Mouse (Mus musculus) liver, embryonic 11.5 days (tissue): ENCODE data around the gene Bicral. TPM values are rescaled to one million over a fixed set of nuclear protein-coding genes. Genes with fewer than 3 reads are reported as not detected.

Experiments used
- ATAC-seq: fragments of 200-750 bp; cut with Nextera tagmentation; replicated peaks from 2 replicates; pipeline ENCODE4 v1.8.0; 2017; ENCODE audit warnings: moderate number of reproducible peaks, mild to moderate bottlenecking, moderate TSS enrichment, moderate library complexity; ENCODE audit not compliant: low FRiP score
- DNase-seq: peaks from one replicate; pipeline ENCODE4 v3.0.0-alpha.2; 2017; ENCODE audit warnings: low spot score
- H3K27ac ChIP-seq: fragments of 300-500 bp; sonication (generic); 2 replicates; pipeline ENCODE4 v1.5.1; 2014; ENCODE audit warnings: mild to moderate bottlenecking, low read depth, low read length, control low read depth
- H3K27me3 ChIP-seq: fragments of 300-500 bp; sonication (generic); replicated peaks from 2 replicates; pipeline ENCODE4 v1.6.1; 2014; ENCODE audit warnings: low read length, mixed read lengths; ENCODE audit not compliant: control insufficient read depth, insufficient read depth
- H3K36me3 ChIP-seq: fragments of 300-500 bp; sonication (generic); 2 replicates; pipeline ENCODE4 v1.6.1; 2014; ENCODE audit warnings: mild to moderate bottlenecking, low read length, moderate library complexity, mixed read lengths; ENCODE audit not compliant: control insufficient read depth, insufficient read depth
- H3K4me1 ChIP-seq: fragments of 300-500 bp; sonication (generic); replicated peaks from 2 replicates; pipeline ENCODE4 v1.6.1; 2014; ENCODE audit warnings: low read length, mixed read lengths; ENCODE audit not compliant: control insufficient read depth, insufficient read depth
- H3K4me2 ChIP-seq: fragments of 300-500 bp; sonication (generic); 2 replicates; pipeline ENCODE4 v1.6.1; 2014; ENCODE audit warnings: mild to moderate bottlenecking, control low read depth, moderate library complexity
- H3K4me3 ChIP-seq: fragments of 300-500 bp; sonication (generic); 2 replicates; pipeline ENCODE4 v1.5.1; 2014; ENCODE audit warnings: low read depth, low read length, control low read depth
- H3K9ac ChIP-seq: fragments of 300-500 bp; sonication (generic); 2 replicates; pipeline ENCODE4 v1.6.1; 2014; ENCODE audit warnings: low read depth, low read length, control low read depth
- H3K9me3 ChIP-seq: fragments of 300-500 bp; sonication (generic); 2 replicates; pipeline ENCODE4 v1.6.1; 2016; ENCODE audit warnings: low read length, inconsistent platforms, mixed read lengths; ENCODE audit not compliant: control insufficient read depth
- WGBS: fragments of 180-500 bp; shearing (Covaris S2); extraction: QIAGEN DNeasy Blood & Tissue Kit; methylation state at CpG from one replicate; pipeline ENCODE4 v1.1.7; 2014; 5-methylcytosine and 5-hydroxymethylcytosine counted together
- polyA plus RNA-seq: library from polyadenylated mRNA; unstranded; fragments of >200 nt; fragmentation: Nextera tagmentation; extraction: Ambion mirVana; gene quantifications from 2 replicates; pipeline ENCODE4 v1.2.1, GENCODE M21; 2014

Bicral gene
- polyA plus RNA-seq, 1 experiment from 2014 or later: 6.3 TPM

- no peaks in the 10 kb centered on the region for H3K9me3 ChIP-seq
- H3K9ac ChIP-seq: peak overlapping the region; percentile 85
- H3K36me3 ChIP-seq: peaks cover 7% of the 10 kb centered on the region; the same call in 1 of the 2 replicates
- H3K27me3 ChIP-seq: no peaks in the 10 kb centered on the region
- ATAC-seq: no peak
- 22% methylated on average over 16 of the region's 16 CpGs for WGBS
- peak overlapping the region; percentile 85 for H3K27ac ChIP-seq
- DNase-seq: no peak
- peak overlapping the region; percentile 81 for H3K4me3 ChIP-seq
- peak overlapping the region; percentile 90 for H3K4me2 ChIP-seq
- peaks cover 12% of the 10 kb centered on the region; the same call in 1 of the 2 replicates for H3K4me1 ChIP-seq
These were observed 107.1 kb downstream of the Bicral start for GRCm38 (mm10) chr17:46751056-46751793.

- Histone ChIP-seq H3K9ac (peak overlapping the region; percentile 85), H3K27ac (peak overlapping the region; percentile 85; the same call in 1 of the 2 replicates), H3K4me2 (peak overlapping the region; percentile 90), H3K36me3 (peaks cover 11% of the 10 kb centered on the region; the same call in 1 of the 2 replicates), H3K4me1 (peaks cover 12% of the 10 kb centered on the region; the same call in 1 of the 2 replicates), H3K27me3 (no peaks in the 10 kb centered on the region), H3K4me3 (peak overlapping the region; percentile 81), H3K9me3 (no peaks in the 10 kb centered on the region)
- ATAC-seq (no peak), DNase-seq (no peak)
- 81% methylated on average over 4 of the region's 4 CpGs for WGBS
These were observed 107.7 kb downstream of the Bicral start for GRCm38 (mm10) chr17:46750580-46750979.

- Histone ChIP-seq H3K4me2 (no peak overlapping the region), H3K36me3 (peaks cover 13% of the 10 kb centered on the region; the same call in 1 of the 2 replicates), H3K4me3 (no peak overlapping the region), H3K9ac (no peak overlapping the region), H3K27ac (no peak overlapping the region), H3K27me3 (no peaks in the 10 kb centered on the region), H3K9me3 (no peaks in the 10 kb centered on the region), H3K4me1 (peaks cover 12% of the 10 kb centered on the region; the same call in 1 of the 2 replicates)
- 92% methylated on average over 5 of the region's 5 CpGs for WGBS
- ATAC-seq (no peak), DNase-seq (no peak)
These were observed 109.0 kb downstream of the Bicral start for GRCm38 (mm10) chr17:46749282-46749681.

Other genes with a start within 250 kb of the Bicral start
- 24.5 and 24.7 TPM in 2 replicates for gene Ptk7, start 229.0 kb downstream of the Bicral start, polyA plus RNA-seq
- 10.8 and 12.3 TPM in 2 replicates for gene Klc4, start 212.5 kb downstream of the Bicral start, polyA plus RNA-seq
- 151 and 165 TPM in 2 replicates for gene Mrpl2, start 212.3 kb downstream of the Bicral start, polyA plus RNA-seq
- gene Cul7, start 208.1 kb downstream of the Bicral start, polyA plus RNA-seq: 24.1 and 28.2 TPM in 2 replicates
- 52.0 and 56.5 TPM in 2 replicates for gene Rrp36, start 184.1 kb downstream of the Bicral start, polyA plus RNA-seq
- gene Mea1, start 179.7 kb downstream of the Bicral start, polyA plus RNA-seq: 119 and 121 TPM in 2 replicates
- 121 and 128 TPM in 2 replicates for gene Klhdc3, start 177.6 kb downstream of the Bicral start, polyA plus RNA-seq
- gene Ppp2r5d, start 153.4 kb downstream of the Bicral start, polyA plus RNA-seq: 73.9 and 80.4 TPM in 2 replicates
- gene Pex6, start 147.0 kb downstream of the Bicral start, polyA plus RNA-seq: 19.9 and 20.5 TPM in 2 replicates
- gene Gnmt, start 129.3 kb downstream of the Bicral start, polyA plus RNA-seq: 6.2 and 6.7 TPM in 2 replicates
- gene Cnpy3, start 106.3 kb downstream of the Bicral start, polyA plus RNA-seq: 55.8 and 60.8 TPM in 2 replicates
- gene Ptcra, start 94.8 kb downstream of the Bicral start, polyA plus RNA-seq: 0.94 and 1.0 TPM in 2 replicates
- gene 2310039H08Rik, start 85.8 kb downstream of the Bicral start, polyA plus RNA-seq: 76.6 and 82.5 TPM in 2 replicates
- gene Rpl7l1, start 75.8 kb downstream of the Bicral start, polyA plus RNA-seq: 195 and 201 TPM in 2 replicates
- 43.5 and 43.7 TPM in 2 replicates for gene Tbcc, start 32.2 kb upstream of the Bicral start, polyA plus RNA-seq
- not detected in 2 replicates for gene Prph2, start 52.0 kb upstream of the Bicral start, polyA plus RNA-seq
- 19.1 and 20.7 TPM in 2 replicates for gene Ubr2, start 152.1 kb upstream of the Bicral start, polyA plus RNA-seq